Mouse (Mus musculus) adrenal gland (tissue): ENCODE data around the gene Olfr1002.
"Not testable (repeated sequence)": the region's sequence is repeated elsewhere in the genome, so short reads cannot be mapped to it uniquely, and the experiment has no call there.

Experiments used
- intact Hi-C: fragments of 180-260 bp; cut with DNase I; formaldehyde crosslinking; loops from one replicate; pipeline ENCODE4 v1.15.1; 2025
- long read RNA-seq, 2 experiments: library from polyadenylated mRNA; unstranded; transcript quantifications; one replicate each; pipeline ENCODE4 v2.0.0; 2020; ENCODE audit warnings: borderline replicate concordance in 1 of 2; ENCODE audit not compliant: insufficient replicate concordance in 1 of 2

The Olfr1002 gene
- long read RNA-seq, experiment 1 = 0 reads
- long read RNA-seq, experiment 2 = 0 reads

DNA sequence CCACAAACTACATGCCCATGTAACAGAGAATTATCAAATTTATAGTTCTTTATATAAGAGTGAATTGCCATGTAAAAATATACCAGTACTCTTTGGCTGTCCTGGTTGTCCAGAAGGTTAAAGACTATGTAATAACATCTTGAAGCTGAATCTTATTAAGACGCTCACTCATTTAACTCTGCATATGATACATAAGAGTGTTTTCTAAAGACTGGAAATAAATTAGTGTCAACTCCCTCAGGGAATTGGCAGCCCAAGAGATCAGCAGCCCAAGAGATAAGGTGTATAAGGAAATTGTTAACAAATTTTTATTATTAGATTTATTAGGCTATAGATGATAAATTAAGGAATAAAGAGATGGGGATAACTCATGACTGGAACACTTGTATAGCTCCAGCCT lies at the start of gene Olfr1002:
TSS of gene Olfr1002 (minus strand) at position 101 of the 400 bp plus-strand sequence.
- intact Hi-C loops = no loop called here

DNA sequence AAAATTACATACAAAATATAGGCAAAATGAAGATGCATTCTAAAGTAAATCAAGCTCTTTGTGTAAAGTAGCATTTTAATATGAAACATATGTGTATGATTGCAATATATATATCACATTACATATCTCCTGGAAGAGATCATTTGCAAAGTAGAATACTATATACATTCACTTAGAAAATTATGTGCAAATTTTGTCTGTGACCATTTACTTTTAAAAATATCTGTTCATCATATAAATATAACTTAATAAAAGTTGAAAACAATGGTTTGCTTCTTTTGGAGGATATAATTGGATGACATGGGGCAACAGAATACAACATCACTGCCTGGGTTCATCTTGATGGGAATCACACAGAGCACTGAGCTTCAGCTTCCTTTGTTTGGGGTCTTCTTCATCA lies 38.6 kb upstream of the Olfr1002 start, which contains the start of gene Olfr1008:
TSS of gene Olfr1008 (plus strand) at position 301 of the 400 bp plus-strand sequence.
- intact Hi-C loops = no loop called here

DNA sequence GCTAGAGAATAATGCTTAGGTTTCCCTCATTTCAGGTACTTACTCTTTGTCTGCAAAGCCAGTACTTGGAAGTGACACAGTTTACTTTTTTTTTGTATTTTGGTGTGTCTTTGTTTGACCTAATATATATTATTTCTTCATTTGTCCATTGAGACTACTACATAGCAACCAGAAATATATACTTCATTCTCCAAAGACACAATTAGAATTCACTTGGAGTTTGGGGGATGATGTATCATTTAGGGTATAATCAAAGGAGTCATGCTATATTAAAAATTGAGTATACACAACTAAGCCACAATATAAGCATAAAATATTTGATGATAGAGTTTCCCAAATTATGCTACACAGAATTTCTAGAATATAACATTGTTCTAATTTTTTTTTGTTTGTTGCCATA lies 28.2 kb upstream of the Olfr1002 start, which contains the start of gene Olfr1006:
TSS of gene Olfr1006 (minus strand) at position 101 of the 400 bp plus-strand sequence.
- intact Hi-C loops = no loop called here

DNA sequence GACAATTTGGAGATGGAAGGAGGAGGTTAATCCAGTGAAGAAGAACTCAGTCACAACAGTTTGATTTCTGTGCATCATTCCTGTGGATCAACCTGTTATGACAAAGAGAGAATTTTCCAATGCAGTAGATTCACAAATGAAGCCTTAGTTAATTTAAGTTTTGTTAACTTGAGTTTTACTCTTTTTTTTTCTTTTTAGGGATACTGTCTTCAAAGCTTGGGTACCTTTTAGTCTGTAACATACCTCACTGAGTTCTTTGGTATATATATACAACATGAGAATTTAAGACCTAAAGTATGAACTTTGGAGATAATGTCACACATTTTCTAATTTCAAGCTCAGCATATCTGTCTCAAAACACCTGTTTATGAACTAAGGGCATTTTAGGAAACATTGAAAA lies 13.9 kb upstream of the Olfr1002 start, which contains the start of gene Olfr154:
TSS of gene Olfr154 (minus strand) at position 101 of the 400 bp plus-strand sequence.
- intact Hi-C loops = not testable (repeated sequence)

DNA sequence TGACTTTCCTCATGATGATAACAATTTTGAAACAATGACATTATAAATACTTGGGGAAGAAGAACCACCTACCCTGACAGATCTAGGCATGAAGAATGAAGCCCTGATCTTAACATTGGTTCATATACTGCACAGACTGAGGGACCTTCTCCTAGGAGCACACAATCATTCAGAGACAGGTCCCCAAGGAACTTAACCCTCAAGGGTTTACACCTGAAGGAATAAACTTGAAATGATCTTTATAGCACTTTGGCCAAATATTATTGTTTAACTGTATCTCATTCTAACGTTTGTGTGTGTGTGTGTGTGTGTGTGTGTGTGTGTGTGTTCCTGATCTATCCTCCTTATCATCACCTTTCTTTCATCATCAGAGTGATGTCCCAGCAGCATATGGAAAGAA lies 38.7 kb downstream of the Olfr1002 start, which contains the start of gene Olfr1000:
TSS of gene Olfr1000 (minus strand) at position 101 of the 400 bp plus-strand sequence.
- intact Hi-C loops = no loop called here
